Mouse (Mus musculus): ENCODE data around the gene Gpr82. TPM values are rescaled to one million over a fixed set of nuclear protein-coding genes. Genes with fewer than 3 reads are reported as not detected.

The Gpr82 gene
- total RNA-seq, 2 experiments from 2014 or later: not detected

- no peak for DNase-seq (ENCODE audit: low spot score in 2 of 2)
Observed at GRCm38 (mm10) chrX:13691865-13692264, 30.7 kb downstream of the Gpr82 start.

DNA sequence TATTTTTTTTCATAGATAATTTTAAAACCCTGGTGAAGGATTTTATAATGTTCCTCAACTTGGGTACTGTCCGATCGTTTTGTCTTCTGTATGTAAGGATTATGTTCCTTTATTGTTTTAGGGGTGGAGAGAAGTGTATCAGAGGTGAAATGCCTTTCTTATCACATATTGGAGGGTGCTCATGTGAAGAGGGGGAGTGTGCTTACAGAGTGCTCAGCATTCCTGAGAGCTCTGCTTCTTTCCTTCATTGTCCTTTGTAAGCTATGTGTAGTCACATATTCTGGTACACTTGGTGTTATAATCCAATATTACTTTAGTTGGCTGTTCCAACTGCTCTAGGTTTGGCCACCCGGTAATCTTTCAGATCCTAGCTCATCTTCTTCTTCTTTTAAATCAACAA is 39.5 kb downstream of the Gpr82 start:
- no peak for DNase-seq (ENCODE audit: low spot score in 2 of 2)

GRCm38 (mm10) chrX:13705051-13705450 is 43.9 kb downstream of the Gpr82 start:
- DNase-seq (ENCODE audit: low spot score in 2 of 2): no peak

DNA sequence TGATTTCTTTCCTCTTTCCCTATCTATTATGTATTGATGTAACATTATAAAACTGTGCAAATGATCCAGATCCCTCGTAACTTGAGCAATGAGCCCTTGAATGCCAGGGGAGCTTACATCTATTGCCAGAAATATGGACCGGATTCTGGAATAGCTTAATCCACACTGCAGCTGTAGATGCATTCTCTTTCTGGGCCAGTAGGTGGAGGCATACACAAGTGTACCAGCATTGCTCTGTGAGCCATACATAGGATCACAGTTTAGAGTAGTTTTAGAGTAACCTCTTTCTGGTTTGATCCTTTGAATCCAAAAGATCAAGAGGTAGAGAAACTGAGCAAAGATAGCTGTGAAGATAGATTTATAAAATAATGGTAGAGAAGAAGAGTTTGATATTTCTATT is 49.0 kb downstream of the Gpr82 start:
- DNase-seq (ENCODE audit: low spot score in 2 of 2): no peak

Small RNA genes within 50 kb of the gene (microRNA-seq; reads per million reads assigned to microRNA genes)
- gene Gm25246: not detected

Other genes with a start within 250 kb of the Gpr82 start
- gene Nyx, start 195.3 kb upstream of the Gpr82 start, total RNA-seq (2021): under 1 TPM; 0.22 to 0.25 TPM
- 1 to 10 TPM; 1.5 to 2.1 TPM for gene Gpr34, start 29.3 kb upstream of the Gpr82 start, total RNA-seq (2021)
- gene Cask, start 190.0 kb downstream of the Gpr82 start, total RNA-seq (2021): 10 to 100 TPM; 47.6 to 48.8 TPM

Measured in adrenal gland, postnatal 4 days (tissue).